Mouse (Mus musculus) A20 (cell line): Measurements from ENCODE around the gene Mgll.

Experiments
- DNase-seq: peaks from one replicate; pipeline ENCODE4 v3.0.0-alpha.2; 2011; ENCODE audit warnings: low read depth, low spot score

Mgll gene

DNA sequence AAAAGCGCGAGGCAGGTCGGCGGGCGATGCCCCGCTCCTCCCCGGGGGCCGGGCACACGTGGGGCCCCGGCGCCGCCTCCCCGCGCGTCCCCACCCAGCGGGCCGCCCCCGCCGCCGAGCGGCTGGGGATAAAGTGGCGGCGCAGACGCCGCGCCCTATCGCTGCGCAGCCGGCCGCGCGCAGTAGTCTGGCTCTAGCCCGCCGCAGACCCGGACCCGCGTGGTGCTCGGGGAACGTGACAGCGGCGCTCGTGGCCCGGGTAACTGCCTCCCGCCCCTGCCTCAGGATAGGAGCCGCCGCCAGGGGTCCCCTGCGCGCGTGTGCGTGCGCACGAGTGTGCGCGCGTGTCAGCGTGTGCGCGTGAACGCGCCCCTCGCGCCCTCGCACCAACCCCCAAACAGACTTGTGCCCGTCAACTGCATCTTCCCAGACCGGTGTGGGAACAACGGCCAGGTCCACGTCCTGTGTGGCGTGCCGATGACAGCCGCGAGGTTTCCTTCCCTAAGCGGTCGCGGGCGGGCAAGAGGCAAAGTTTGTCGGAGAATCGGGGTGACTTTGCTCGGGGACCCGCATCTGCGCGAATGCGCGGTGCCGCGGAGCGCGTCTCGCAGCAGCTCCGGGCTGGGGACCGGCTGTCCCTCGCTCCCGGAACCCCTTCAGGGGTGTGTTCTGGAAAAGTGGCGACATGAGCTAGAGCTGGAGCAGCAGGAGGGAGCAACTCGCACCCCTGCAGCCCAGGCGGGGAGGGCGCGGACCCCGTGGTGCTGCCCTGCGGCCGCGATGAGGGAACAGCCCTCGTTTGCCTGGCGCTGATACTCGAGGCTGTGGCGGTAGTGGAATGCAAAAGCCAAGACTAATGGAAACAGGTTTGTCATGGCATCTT lies at the start of gene Mgll:
Gene Mgll (plus strand): TSS at position 100 of the 883 bp plus-strand sequence.
- peak; percentile 83 for DNase-seq

GRCm38 (mm10) chr6:88675815-88676214 lies 48.4 kb upstream of the Mgll start:
- DNase-seq: no peak

GRCm38 (mm10) chr6:88676753-88677736 lies 47.2 kb upstream of the Mgll start:
- peak; percentile 72 for DNase-seq

GRCm38 (mm10) chr6:88677738-88678137 lies 46.5 kb upstream of the Mgll start:
- no peak for DNase-seq

- no peak for DNase-seq
Observed at GRCm38 (mm10) chr6:88681026-88681425, 43.2 kb upstream of the Mgll start.

- no peak for DNase-seq
Observed at GRCm38 (mm10) chr6:88683380-88684053, 40.7 kb upstream of the Mgll start.

DNA sequence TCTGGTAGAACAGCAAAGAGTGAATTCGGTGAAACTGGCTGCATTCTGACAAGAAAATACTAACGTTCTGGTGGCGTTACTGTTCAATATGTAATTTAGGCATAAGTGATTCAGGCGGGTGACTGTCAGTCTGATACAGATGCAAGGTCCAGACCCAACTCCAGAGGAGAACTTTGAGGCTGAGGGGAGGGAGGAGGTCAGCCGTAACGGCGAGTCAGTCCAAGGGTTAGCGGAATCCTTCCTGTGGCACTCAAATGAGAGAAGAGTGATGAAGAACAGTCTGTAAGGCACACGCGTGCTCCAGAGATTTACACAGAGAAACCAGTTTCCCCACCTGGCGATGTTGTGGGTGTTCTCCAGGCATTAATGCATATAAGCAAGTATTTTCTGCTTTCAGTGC lies 36.0 kb upstream of the Mgll start:
- DNase-seq: no peak

DNA sequence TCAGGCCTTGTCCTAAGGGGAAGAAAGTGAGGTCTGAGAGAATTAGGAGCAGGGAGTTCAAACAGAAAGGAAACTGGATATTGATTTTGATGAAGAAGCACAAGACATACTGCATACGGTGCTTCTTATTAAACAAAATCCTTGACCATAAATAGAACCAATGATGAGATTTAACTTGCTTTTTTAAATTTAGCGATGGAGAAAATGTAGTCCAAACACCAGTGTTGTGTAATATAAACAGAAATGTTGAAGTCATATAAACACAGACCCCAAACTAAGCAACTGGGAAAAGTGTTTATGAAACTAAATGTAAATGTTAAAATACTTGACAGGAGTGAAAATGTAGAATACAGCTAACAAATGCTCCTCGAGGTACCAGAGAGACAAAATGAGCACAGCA lies 35.5 kb upstream of the Mgll start:
- no peak for DNase-seq

- DNase-seq: no peak
Observed at GRCm38 (mm10) chr6:88690211-88690610, 34.0 kb upstream of the Mgll start.

GRCm38 (mm10) chr6:88691361-88691760 lies 32.9 kb upstream of the Mgll start:
- no peak for DNase-seq

- no peak for DNase-seq
Observed at GRCm38 (mm10) chr6:88702887-88703286, 21.3 kb upstream of the Mgll start.

DNA sequence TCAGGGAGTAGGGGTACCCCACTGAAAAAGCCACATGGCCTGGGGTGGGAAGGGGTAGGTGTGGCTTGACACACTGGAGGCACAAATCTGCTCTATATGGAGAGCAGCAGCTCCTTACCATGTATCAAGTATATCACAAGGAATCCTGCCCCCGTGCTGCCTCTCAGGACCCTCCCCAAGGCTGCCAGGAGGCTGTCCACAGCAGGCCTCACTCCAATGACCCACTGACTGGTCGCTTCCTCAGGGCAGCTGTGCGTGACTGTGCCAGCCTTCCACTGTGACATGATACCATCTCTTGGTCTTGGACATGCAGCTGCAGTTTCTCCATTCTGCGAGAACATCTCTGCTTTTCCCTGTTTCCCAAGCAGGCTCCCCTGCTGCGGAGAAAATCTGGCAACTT lies 20.5 kb upstream of the Mgll start:
- no peak for DNase-seq

DNA sequence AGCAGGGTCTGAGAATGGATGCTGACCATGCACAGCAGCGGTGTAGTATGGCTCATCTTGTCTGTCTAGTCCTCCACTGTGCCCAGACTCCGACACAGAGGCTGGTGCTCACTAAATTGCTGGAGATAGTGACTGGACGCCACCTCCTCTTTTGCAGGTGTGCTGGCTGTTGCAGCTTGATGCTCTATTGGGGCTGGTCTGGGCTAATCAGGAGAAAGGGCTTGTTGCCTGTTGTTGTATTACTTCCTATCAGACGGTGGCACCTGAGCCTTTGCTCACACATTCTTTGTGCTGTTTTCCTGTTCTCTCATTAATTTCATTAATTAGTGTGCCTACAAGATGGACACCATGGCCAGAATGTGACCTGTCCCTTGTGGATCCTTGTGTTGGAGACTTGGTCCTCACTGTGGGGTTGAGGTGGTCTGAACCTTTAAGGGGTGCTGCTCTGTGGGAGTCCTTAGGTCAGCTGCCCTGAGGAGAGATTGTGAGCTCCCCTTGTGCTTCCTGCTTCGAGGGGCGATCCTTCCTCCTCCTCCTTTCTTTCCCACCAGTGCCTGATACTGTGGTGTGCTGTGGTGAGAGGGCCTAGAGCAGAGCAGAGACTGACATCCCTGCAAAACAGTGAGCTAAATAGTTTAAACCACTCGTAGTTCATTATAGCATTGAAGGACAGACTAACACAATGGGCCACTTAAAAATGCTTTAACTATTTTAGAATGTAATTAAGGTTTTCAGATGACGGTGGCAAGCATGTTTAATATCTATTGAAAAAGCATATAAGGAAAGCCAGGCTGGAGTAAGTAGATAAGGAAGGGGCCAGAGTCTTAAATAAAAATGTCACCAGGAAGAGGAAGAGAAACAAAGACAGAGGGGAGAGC lies 15.6 kb upstream of the Mgll start:
- DNase-seq: no peak

GRCm38 (mm10) chr6:88709279-88709575 lies 15.0 kb upstream of the Mgll start:
- peak; percentile 42 for DNase-seq

DNA sequence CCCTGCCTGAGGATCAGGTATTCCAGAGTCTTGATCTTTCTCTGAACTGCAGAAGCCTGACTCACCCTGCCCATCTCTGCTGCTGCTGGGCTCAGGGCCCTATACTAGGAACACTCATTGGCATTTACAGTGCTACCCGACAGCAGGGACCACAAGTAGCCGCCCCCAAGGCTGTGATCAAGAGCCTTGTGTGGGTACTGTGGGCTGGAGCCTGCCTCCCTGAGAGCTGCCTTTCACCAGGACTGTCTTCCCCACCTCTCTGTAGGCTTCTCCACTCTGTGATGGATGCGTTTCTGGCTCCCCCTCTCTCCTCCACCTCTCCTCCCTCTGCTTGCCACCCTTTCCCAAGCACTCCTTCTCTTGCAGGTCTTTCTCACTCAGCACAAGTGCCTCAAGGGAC lies 12.9 kb upstream of the Mgll start:
- DNase-seq: no peak

DNA sequence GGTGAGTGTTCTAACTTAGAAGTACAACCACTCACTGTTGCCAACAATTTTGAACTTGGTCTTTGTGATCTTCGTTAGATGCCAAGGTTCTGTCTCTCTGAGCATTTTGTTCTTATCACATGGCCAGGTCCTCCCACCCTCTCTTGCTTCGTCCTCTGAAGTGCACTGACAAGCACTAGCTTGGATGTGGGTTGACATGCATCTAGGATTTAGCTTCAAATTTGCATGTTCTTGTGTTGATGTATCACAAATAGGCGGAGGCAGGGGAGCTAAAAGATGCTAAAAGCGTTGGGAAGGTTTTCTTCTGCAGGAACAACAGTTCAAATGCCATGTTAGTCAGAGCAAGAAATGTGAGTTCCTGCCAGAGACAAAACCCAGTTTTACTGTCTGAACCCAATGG lies 12.1 kb upstream of the Mgll start:
- DNase-seq: no peak

DNA sequence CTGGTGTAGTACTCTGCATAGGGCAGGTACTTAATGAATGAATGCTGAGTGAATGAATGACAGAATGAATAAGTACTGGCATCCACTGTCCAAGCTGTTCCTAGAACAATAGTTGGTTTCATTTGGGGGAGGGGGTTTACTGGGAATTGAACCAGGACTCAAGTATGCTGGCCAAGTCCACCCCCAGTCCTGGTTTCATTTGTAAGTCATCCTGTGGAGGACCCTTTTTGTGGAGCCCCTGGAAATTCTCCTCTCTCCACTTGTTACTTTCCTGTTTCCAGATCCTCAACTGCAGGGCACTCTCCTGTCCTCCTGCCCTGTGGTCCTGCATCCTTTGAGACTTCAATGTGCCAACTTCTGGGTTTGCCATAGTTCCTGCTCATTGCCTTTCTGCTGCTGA lies 10.9 kb upstream of the Mgll start:
- DNase-seq: no peak

- peak; percentile 94 for DNase-seq
Observed at GRCm38 (mm10) chr6:88714200-88714674, 10.0 kb upstream of the Mgll start.

DNA sequence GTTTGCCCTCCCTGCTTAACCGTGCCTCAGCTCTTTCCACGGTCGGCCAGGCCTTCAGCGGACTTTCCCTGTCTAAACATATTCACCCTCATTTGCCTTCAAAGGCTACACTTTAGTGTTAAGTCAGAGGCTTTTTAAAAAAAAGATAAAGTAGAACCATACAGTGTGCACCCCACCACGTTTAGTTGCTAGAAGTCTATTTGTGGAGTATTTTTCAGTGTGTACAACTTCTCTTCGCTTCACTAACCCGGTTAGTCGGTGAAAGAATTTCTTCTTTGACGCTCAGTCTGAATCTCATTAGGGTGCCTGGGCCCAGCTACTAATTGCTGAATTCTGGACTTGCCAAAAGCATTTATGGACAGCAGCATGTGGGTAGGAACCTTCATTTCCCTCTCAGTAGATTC lies 8.8 kb upstream of the Mgll start:
- DNase-seq: peak; percentile 90

GRCm38 (mm10) chr6:88715966-88716365 lies 8.2 kb upstream of the Mgll start:
- DNase-seq: peak; percentile 83
